Mouse (Mus musculus): ENCODE results near the gene Tspan9. TPM values are rescaled to one million over a fixed set of nuclear protein-coding genes. Genes with fewer than 3 reads are reported as not detected.
A peak's percentile ranks its signal among the peaks of the same experiment; 100 is the strongest.

Gene Tspan9
- polyA plus RNA-seq, 1 experiment, result 107 TPM

DNA sequence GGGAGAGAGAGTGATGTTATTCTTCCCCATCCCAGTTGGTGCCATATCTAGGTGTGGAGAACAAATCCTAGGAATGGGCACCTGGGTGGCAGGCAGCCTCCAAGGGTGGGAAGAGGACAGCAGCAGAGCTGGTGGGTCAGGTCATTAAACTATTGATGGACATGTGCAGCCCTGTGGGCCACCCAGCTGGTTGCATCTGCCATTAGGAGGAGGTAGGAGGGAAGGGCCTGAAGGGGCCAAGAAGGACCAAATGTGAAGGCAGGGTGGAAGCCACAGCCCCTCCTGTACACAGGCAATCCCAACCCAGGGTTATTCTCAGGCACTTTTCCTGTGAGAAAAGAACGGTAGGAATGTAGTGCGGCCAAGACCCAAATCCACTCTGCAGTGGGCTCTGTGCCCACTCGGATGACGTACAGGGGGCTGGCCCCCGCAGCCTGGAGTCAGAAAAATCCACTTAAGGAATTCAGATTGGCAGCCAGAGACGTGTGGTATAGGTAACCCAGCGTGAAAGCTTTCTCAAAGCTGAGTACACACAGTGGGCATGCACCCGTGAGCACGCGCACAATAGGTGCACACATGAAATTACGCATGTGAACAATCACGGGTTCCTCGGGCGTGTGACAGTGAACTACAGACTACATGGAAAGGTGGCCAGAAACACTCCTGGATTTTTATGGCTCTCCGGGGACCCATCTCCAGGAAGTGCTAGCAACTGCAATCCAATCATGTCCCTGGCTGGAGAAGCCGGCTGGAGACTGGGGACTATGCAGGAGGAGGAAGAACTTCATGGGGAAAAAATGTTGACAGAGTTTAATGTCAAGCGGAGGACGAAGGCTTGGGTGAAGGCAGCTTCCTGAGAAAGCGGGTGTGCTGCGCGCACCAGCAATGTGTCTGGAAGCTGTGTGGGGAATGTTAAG lies 67.0 kb downstream of the Tspan9 start:
- WGBS, result 55% methylated on average over 21 of the region's 21 CpGs
- peak; percentile 70 for DNase-seq
- TF ChIP-seq POLR2A (IDR thresholded peaks at IDR 0.05; ENCODE audit: low read depth, low read length) (no peak), CTCF (conservative IDR thresholded peaks at IDR 0.05; ENCODE audit: insufficient read depth, insufficient read length, low read depth, low read length) (no peak)
- Histone ChIP-seq H3K36me3 (ENCODE audit: control insufficient read depth, insufficient read depth, low read length) (no peaks in the 10 kb centered on the region), H3K27me3 (replicated peaks; ENCODE audit: control insufficient read depth, insufficient read depth, low read length) (no peaks in the 10 kb centered on the region), H3K4me1 (ENCODE audit: control insufficient read depth, insufficient read depth, low read length) (0 out of 2 replicates have a peak, but pooled peaks cover 7% of the 10 kb centered on the region), H3K27ac (ENCODE audit: insufficient read depth, low read depth, low read length) (peak overlapping the region; percentile 1; the same call in 1 of the 2 replicates), H3K4me3 (ENCODE audit: insufficient read depth, low read depth, low read length) (no peak overlapping the region)

DNA sequence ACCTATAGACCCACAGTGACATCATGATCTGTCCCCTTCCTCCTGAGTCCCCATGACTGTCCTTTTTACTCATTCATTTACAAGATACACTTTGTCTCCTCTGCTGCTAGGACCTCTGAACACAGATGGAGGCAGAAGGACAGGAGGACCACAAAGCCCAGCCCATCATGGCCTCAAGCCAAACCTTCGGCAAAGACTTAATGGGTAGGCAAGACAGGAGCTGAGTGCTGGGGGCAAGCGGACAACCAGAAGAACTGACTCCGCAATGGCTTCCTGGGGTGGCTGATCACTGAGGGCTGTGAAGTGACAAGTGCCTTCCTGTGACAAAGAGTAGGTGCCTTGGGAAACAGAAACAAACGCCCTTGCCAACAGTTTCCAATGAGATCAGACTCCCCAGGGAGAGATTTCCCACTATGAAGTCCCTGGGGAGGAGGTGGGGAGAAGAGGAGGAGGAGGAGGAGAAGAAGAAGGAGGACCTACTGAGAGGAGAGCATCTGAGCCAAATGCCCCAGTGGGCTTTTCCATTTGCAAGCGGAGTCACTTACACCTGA lies 67.9 kb downstream of the Tspan9 start:
- H3K4me3 ChIP-seq (ENCODE audit: insufficient read depth, low read depth, low read length), result no peak overlapping the region
- WGBS, result 51% methylated on average over 5 of the region's 5 CpGs
- peak; percentile 68 for DNase-seq
- H3K27me3 ChIP-seq (replicated peaks; ENCODE audit: control insufficient read depth, insufficient read depth, low read length), result no peaks in the 10 kb centered on the region
- 0 out of 2 replicates have a peak, but pooled peaks cover 7% of the 10 kb centered on the region for H3K4me1 ChIP-seq (ENCODE audit: control insufficient read depth, insufficient read depth, low read length)
- TF ChIP-seq POLR2A (IDR thresholded peaks at IDR 0.05; ENCODE audit: low read depth, low read length) (no peak), CTCF (conservative IDR thresholded peaks at IDR 0.05; ENCODE audit: insufficient read depth, insufficient read length, low read depth, low read length) (no peak)
- 0 out of 2 replicates have a peak overlapping the region, but pooled peaks have one; percentile 1 for H3K27ac ChIP-seq (ENCODE audit: insufficient read depth, low read depth, low read length)
- no peaks in the 10 kb centered on the region for H3K36me3 ChIP-seq (ENCODE audit: control insufficient read depth, insufficient read depth, low read length)

DNA sequence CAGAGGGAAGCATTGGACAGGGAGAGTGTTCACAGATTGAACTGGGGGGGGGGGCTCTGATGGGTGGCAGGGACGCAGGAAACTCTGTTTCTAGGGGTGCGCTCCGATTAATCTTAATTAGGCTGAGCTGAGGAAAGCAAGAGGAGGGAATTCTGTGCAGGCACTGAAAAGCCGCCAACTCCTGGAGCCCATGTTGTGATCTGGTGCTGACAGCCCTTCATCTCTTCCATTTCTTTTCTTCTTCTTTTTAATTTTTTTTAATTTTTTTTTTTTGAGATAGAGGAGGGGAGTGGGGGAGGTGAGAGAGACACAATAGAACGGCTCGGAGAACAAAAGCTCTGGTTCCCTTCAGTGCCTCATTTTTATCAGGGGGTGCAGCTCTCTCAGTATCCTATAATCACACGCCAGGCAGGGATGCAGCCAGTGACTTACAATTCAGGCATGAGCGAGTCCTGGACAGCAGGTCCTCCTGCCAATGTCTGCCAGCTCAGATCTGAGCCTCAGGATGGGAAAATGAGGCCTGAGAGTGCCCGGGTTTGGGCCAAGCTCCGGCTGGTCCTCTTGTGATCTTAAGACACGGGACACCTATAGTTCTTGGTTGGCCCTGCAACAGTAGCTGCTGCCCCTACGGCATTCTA lies 72.4 kb downstream of the Tspan9 start:
- TF ChIP-seq CTCF (conservative IDR thresholded peaks at IDR 0.05; ENCODE audit: insufficient read depth, insufficient read length, low read depth, low read length) (no peak), POLR2A (IDR thresholded peaks at IDR 0.05; ENCODE audit: low read depth, low read length) (no peak)
- Histone ChIP-seq H3K4me1 (ENCODE audit: control insufficient read depth, insufficient read depth, low read length) (peaks cover 2% of the 10 kb centered on the region; the same call in 1 of the 2 replicates), H3K27ac (ENCODE audit: insufficient read depth, low read depth, low read length) (no peak overlapping the region), H3K4me3 (ENCODE audit: insufficient read depth, low read depth, low read length) (no peak overlapping the region), H3K36me3 (ENCODE audit: control insufficient read depth, insufficient read depth, low read length) (no peaks in the 10 kb centered on the region), H3K27me3 (replicated peaks; ENCODE audit: control insufficient read depth, insufficient read depth, low read length) (no peaks in the 10 kb centered on the region)
- 87% methylated on average over 12 of the region's 12 CpGs for WGBS
- no peak for DNase-seq

GRCm38 (mm10) chr6:128070072-128070872 lies 73.1 kb downstream of the Tspan9 start:
- H3K36me3 ChIP-seq (ENCODE audit: control insufficient read depth, insufficient read depth, low read length), result no peaks in the 10 kb centered on the region
- H3K4me1 ChIP-seq (ENCODE audit: control insufficient read depth, insufficient read depth, low read length), result peaks cover 5% of the 10 kb centered on the region; the same call in 1 of the 2 replicates
- no peaks in the 10 kb centered on the region for H3K27me3 ChIP-seq (replicated peaks; ENCODE audit: control insufficient read depth, insufficient read depth, low read length)
- no peak for TF ChIP-seq CTCF (conservative IDR thresholded peaks at IDR 0.05; ENCODE audit: insufficient read depth, insufficient read length, low read depth, low read length)
- no peak for TF ChIP-seq POLR2A (IDR thresholded peaks at IDR 0.05; ENCODE audit: low read depth, low read length)
- 88% methylated on average over 19 of the region's 19 CpGs for WGBS
- H3K4me3 ChIP-seq (ENCODE audit: insufficient read depth, low read depth, low read length), result no peak overlapping the region
- DNase-seq, result no peak
- no peak overlapping the region for H3K27ac ChIP-seq (ENCODE audit: insufficient read depth, low read depth, low read length)

GRCm38 (mm10) chr6:128068144-128068543 lies 75.2 kb downstream of the Tspan9 start:
- Histone ChIP-seq H3K36me3 (ENCODE audit: control insufficient read depth, insufficient read depth, low read length) (no peaks in the 10 kb centered on the region), H3K4me3 (ENCODE audit: insufficient read depth, low read depth, low read length) (no peak overlapping the region), H3K27ac (ENCODE audit: insufficient read depth, low read depth, low read length) (no peak overlapping the region), H3K27me3 (replicated peaks; ENCODE audit: control insufficient read depth, insufficient read depth, low read length) (no peaks in the 10 kb centered on the region), H3K4me1 (ENCODE audit: control insufficient read depth, insufficient read depth, low read length) (peaks cover 5% of the 10 kb centered on the region; the same call in 1 of the 2 replicates)
- DNase-seq, result peak; percentile 32
- TF ChIP-seq POLR2A (IDR thresholded peaks at IDR 0.05; ENCODE audit: low read depth, low read length), result no peak
- TF ChIP-seq CTCF (conservative IDR thresholded peaks at IDR 0.05; ENCODE audit: insufficient read depth, insufficient read length, low read depth, low read length), result no peak
- WGBS, result 69% methylated on average over 8 of the region's 8 CpGs

DNA sequence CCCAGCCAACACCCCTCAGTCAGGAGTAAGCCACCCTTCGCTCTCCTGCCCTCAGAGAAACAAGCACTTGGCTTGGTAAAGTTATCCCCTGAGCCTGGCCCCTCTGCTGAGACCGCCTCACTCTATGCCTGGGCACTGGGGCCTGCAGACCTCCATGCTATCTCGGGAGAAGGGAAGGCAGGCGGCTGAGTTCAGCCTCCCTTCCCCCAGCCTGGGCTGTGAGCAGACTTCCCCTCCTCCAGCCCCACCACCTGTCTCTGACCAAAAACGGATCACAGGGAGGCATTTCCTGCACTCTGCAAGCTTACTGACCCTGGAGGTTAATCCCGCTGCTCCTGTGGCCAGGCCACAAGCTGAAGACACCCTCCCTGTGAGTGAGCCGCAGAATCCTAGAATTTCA lies 77.4 kb downstream of the Tspan9 start:
- Histone ChIP-seq H3K4me1 (ENCODE audit: control insufficient read depth, insufficient read depth, low read length) (peaks cover 5% of the 10 kb centered on the region; the same call in 1 of the 2 replicates), H3K36me3 (ENCODE audit: control insufficient read depth, insufficient read depth, low read length) (no peaks in the 10 kb centered on the region), H3K27me3 (replicated peaks; ENCODE audit: control insufficient read depth, insufficient read depth, low read length) (no peaks in the 10 kb centered on the region), H3K27ac (ENCODE audit: insufficient read depth, low read depth, low read length) (no peak overlapping the region), H3K4me3 (ENCODE audit: insufficient read depth, low read depth, low read length) (no peak overlapping the region)
- DNase-seq, result peak; percentile 47
- WGBS, result 41% methylated on average over 7 of the region's 7 CpGs
- TF ChIP-seq CTCF (conservative IDR thresholded peaks at IDR 0.05; ENCODE audit: insufficient read depth, insufficient read length, low read depth, low read length) (no peak), POLR2A (IDR thresholded peaks at IDR 0.05; ENCODE audit: low read depth, low read length) (no peak)

Data from kidney, adult 2 months (tissue).